Mouse (Mus musculus): ENCODE results near the gene Trappc6a. TPM values are rescaled to one million over a fixed set of nuclear protein-coding genes. Genes with fewer than 3 reads are reported as not detected.
A peak's percentile ranks its signal among the peaks of the same experiment; 100 is the strongest.

Trappc6a gene
- polyA plus RNA-seq (2014; fragmentation: Nextera tagmentation; extraction: Ambion mirVana): 83.4 and 89.0 TPM in 2 replicates

DNA sequence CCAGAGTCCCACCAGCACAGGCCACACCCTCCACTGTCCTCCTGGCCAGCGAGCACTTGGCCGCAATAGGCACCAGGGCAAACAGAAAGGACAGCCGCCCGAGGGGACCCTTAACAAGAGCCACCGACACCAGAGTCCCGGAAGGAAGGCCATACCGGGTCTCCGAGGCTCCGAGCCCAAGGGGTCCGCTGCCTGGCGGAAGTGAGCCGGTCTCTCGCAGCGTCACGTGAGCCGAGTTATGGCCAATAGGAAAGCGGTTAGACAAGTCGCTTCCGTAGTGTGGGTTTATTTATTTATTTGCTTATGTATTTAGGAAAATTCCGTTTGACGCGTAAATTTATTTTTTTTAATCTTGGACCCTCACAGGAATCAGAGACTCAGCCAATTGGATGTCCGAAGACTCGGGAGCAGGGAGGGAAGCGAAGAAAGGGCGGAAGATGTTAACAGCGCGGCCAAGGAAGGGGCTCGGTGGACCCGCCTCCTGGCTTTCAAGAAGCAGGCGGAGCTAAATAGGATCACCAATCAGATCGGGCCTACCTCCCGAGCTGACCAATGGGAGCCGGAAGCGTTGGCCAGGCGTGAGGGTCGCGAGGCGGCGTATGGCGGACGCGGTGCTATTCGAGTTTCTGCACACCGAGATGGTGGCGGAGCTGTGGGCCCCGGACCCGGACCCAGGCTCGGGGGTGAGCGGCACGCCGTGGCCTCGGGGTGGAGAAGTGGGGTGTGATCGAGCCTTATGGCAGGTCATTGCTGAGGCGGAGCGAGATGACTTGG is at the start of gene Trappc6a, which contains the start of gene Bloc1s3:
Gene Trappc6a, plus strand, starts transcription at position 246 of the 774 bp plus-strand sequence.
Gene Bloc1s3, minus strand, starts transcription at position 218 of the 774 bp plus-strand sequence.
- Histone ChIP-seq H3K27me3 (ENCODE audit: control insufficient read depth, insufficient read depth, low read length) (no peaks in the 10 kb centered on the region), H3K36me3 (ENCODE audit: control insufficient read depth, insufficient read depth, low read length) (0 out of 2 replicates have a peak, but pooled peaks cover 2% of the 10 kb centered on the region), H3K9me3 (ENCODE audit: control insufficient read depth, low read depth, low read length) (no peaks in the 10 kb centered on the region), H3K27ac (ENCODE audit: low read length) (peak within 1 kb of the TSS; percentile 59), H3K9ac (replicated peaks; ENCODE audit: low read depth, low read length) (peak within 1 kb of the TSS; percentile 73), H3K4me3 (ENCODE audit: low read depth, low read length) (peak within 1 kb of the TSS; percentile 76), H3K4me2 (replicated peaks; ENCODE audit: low read depth, low read length) (peak within 1 kb of the TSS; percentile 97), H3K4me1 (ENCODE audit: control insufficient read depth, insufficient read depth, low read length) (peaks cover 7% of the 10 kb centered on the region; the same call in 1 of the 2 replicates)
- ATAC-seq (ENCODE audit: insufficient number of reproducible peaks, insufficient read depth, low FRiP score, low read depth): peak; percentile 94
- WGBS: under 1% methylated on average over 56 of the region's 56 CpGs

GRCm38 (mm10) chr7:19458591-19459111 is 49.5 kb upstream of the Trappc6a start, which contains the start of gene Mark4:
TSS of gene Mark4 (minus strand) at chr7:19458821.
- H3K27ac ChIP-seq (ENCODE audit: low read length): peak within 1 kb of the TSS; percentile 52; the same call in 1 of the 2 replicates

GRCm38 (mm10) chr7:19459144-19459870 is 48.9 kb upstream of the Trappc6a start:
- Histone ChIP-seq H3K36me3 (ENCODE audit: control insufficient read depth, insufficient read depth, low read length) (no peaks in the 10 kb centered on the region; the same call in none of the 2 replicates), H3K4me2 (replicated peaks; ENCODE audit: low read depth, low read length) (peak overlapping the region; percentile 97), H3K9me3 (ENCODE audit: control insufficient read depth, low read depth, low read length) (no peaks in the 10 kb centered on the region), H3K27me3 (ENCODE audit: control insufficient read depth, insufficient read depth, low read length) (no peaks in the 10 kb centered on the region), H3K27ac (ENCODE audit: low read length) (peak overlapping the region; percentile 12; the same call in 1 of the 2 replicates), H3K9ac (replicated peaks; ENCODE audit: low read depth, low read length) (peak overlapping the region; percentile 19; the same call in 1 of the 2 replicates), H3K4me3 (ENCODE audit: low read depth, low read length) (peak overlapping the region; percentile 92), H3K4me1 (ENCODE audit: control insufficient read depth, insufficient read depth, low read length) (peaks cover 11% of the 10 kb centered on the region)
- WGBS: 12% methylated on average over 6 of the region's 6 CpGs
- ATAC-seq (ENCODE audit: insufficient number of reproducible peaks, insufficient read depth, low FRiP score, low read depth): no peak

More at GRCm38 (mm10) chr7:19458591-19459111, 49.5 kb upstream of the Trappc6a start, which contains the start of gene Mark4:
- ATAC-seq (ENCODE audit: insufficient number of reproducible peaks, insufficient read depth, low FRiP score, low read depth): peak; percentile 86
- Histone ChIP-seq H3K4me2 (replicated peaks; ENCODE audit: low read depth, low read length) (peak within 1 kb of the TSS; percentile 97), H3K27me3 (ENCODE audit: control insufficient read depth, insufficient read depth, low read length) (no peaks in the 10 kb centered on the region), H3K9ac (replicated peaks; ENCODE audit: low read depth, low read length) (peak within 1 kb of the TSS; percentile 91), H3K4me1 (ENCODE audit: control insufficient read depth, insufficient read depth, low read length) (peaks cover 11% of the 10 kb centered on the region), H3K4me3 (ENCODE audit: low read depth, low read length) (peak within 1 kb of the TSS; percentile 92), H3K9me3 (ENCODE audit: control insufficient read depth, low read depth, low read length) (no peaks in the 10 kb centered on the region), H3K36me3 (ENCODE audit: control insufficient read depth, insufficient read depth, low read length) (no peaks in the 10 kb centered on the region; the same call in none of the 2 replicates)
- under 1% methylated on average over 28 of the region's 42 CpGs for WGBS

- no peak overlapping the region for H3K9ac ChIP-seq (replicated peaks; ENCODE audit: low read depth, low read length)
- no peak overlapping the region for H3K4me2 ChIP-seq (replicated peaks; ENCODE audit: low read depth, low read length)
- peaks cover 13% of the 10 kb centered on the region for H3K4me1 ChIP-seq (ENCODE audit: control insufficient read depth, insufficient read depth, low read length)
- H3K9me3 ChIP-seq (ENCODE audit: control insufficient read depth, low read depth, low read length): no peaks in the 10 kb centered on the region
- no peaks in the 10 kb centered on the region; the same call in 1 of the 2 replicates for H3K36me3 ChIP-seq (ENCODE audit: control insufficient read depth, insufficient read depth, low read length)
- no peak overlapping the region for H3K4me3 ChIP-seq (ENCODE audit: low read depth, low read length)
- H3K27me3 ChIP-seq (ENCODE audit: control insufficient read depth, insufficient read depth, low read length): no peaks in the 10 kb centered on the region
- 61% methylated on average over 1 of the region's 1 CpGs for WGBS
- no peak for ATAC-seq (ENCODE audit: insufficient number of reproducible peaks, insufficient read depth, low FRiP score, low read depth)
- H3K27ac ChIP-seq (ENCODE audit: low read length): no peak overlapping the region
These were observed 47.7 kb upstream of the Trappc6a start for GRCm38 (mm10) chr7:19460500-19460899.

DNA sequence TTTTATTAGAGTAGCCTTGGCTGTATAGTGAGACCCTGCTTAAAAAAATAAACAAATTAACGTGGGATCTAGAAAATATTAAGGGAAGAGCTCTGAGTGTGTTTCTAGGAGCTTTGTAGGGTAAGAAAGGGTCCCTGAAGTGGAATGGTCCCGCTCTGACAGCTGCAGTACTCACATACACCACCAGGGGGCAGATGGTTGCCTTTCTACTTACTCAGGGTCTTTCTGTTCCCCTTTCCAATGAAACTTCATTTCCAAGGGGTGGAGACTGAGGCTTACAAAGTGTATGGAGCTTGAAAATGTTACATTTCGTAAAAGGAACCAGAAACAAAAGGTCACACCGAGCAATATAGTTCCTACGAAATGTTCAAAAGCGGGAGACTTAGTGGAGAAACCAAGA is 46.7 kb upstream of the Trappc6a start:
- no peak overlapping the region for H3K27ac ChIP-seq (ENCODE audit: low read length)
- no peaks in the 10 kb centered on the region for H3K9me3 ChIP-seq (ENCODE audit: control insufficient read depth, low read depth, low read length)
- 12% methylated on average over 6 of the region's 6 CpGs for WGBS
- no peak overlapping the region for H3K9ac ChIP-seq (replicated peaks; ENCODE audit: low read depth, low read length)
- ATAC-seq (ENCODE audit: insufficient number of reproducible peaks, insufficient read depth, low FRiP score, low read depth): no peak
- H3K27me3 ChIP-seq (ENCODE audit: control insufficient read depth, insufficient read depth, low read length): no peaks in the 10 kb centered on the region
- H3K4me2 ChIP-seq (replicated peaks; ENCODE audit: low read depth, low read length): no peak overlapping the region
- H3K4me1 ChIP-seq (ENCODE audit: control insufficient read depth, insufficient read depth, low read length): peaks cover 13% of the 10 kb centered on the region
- no peaks in the 10 kb centered on the region; the same call in 1 of the 2 replicates for H3K36me3 ChIP-seq (ENCODE audit: control insufficient read depth, insufficient read depth, low read length)
- H3K4me3 ChIP-seq (ENCODE audit: low read depth, low read length): no peak overlapping the region

DNA sequence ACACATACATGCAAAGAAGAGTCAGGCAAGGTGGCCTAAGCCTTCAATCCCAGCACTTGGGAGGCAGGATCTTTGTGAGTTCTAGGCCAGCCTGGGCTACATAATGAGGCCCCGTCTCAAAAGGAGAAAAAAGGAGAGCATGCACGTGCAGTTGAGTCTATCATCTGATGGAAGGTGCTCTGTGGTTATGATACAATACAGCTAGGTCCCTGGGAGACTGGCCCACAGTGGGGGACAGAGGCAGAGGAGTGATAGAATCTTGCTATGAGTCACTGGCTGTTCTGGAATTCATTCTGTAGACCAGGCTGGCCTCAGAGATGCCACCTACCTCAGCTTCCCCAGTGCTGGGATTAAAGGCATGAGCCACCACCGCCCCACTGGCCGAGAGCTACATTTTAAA is 45.8 kb upstream of the Trappc6a start:
- ATAC-seq (ENCODE audit: insufficient number of reproducible peaks, insufficient read depth, low FRiP score, low read depth): no peak
- Histone ChIP-seq H3K9me3 (ENCODE audit: control insufficient read depth, low read depth, low read length) (no peaks in the 10 kb centered on the region), H3K36me3 (ENCODE audit: control insufficient read depth, insufficient read depth, low read length) (no peaks in the 10 kb centered on the region), H3K9ac (replicated peaks; ENCODE audit: low read depth, low read length) (no peak overlapping the region), H3K4me1 (ENCODE audit: control insufficient read depth, insufficient read depth, low read length) (peaks cover 5% of the 10 kb centered on the region), H3K27ac (ENCODE audit: low read length) (no peak overlapping the region), H3K4me3 (ENCODE audit: low read depth, low read length) (no peak overlapping the region), H3K27me3 (ENCODE audit: control insufficient read depth, insufficient read depth, low read length) (no peaks in the 10 kb centered on the region), H3K4me2 (replicated peaks; ENCODE audit: low read depth, low read length) (no peak overlapping the region)
- 62% methylated on average over 4 of the region's 4 CpGs for WGBS

DNA sequence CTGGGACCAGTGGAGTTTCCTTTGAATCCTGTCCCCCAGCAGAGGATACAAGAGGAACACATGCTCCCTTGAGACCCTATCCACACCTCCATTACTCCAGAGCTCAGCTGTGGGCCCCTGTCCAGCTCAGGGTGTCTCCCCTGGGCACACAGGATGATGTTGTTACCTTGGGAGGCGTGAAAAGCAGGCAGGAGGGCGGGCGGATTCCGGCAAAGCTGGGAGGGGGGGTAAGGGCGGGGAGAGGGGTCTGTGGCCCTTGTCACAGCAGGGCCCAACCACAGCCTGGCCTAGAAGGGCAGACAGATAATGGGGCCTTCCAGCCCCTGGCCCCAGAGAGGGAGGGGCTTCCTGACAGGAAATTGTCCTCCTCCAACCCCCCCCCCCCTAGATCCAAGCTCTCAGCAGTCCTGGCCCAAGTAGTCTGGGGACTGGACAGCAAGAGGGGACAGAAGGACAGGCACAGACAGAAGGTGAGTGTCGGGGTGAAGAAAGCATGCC is 45.3 kb upstream of the Trappc6a start, which contains the start of gene Exoc3l2:
Gene Exoc3l2, plus strand, starts transcription at position 448 of the 498 bp plus-strand sequence.
- Histone ChIP-seq H3K9ac (replicated peaks; ENCODE audit: low read depth, low read length) (no peak within 1 kb of the TSS), H3K4me3 (ENCODE audit: low read depth, low read length) (no peak within 1 kb of the TSS), H3K4me2 (replicated peaks; ENCODE audit: low read depth, low read length) (no peak within 1 kb of the TSS), H3K9me3 (ENCODE audit: control insufficient read depth, low read depth, low read length) (no peaks in the 10 kb centered on the region), H3K27me3 (ENCODE audit: control insufficient read depth, insufficient read depth, low read length) (no peaks in the 10 kb centered on the region), H3K27ac (ENCODE audit: low read length) (no peak within 1 kb of the TSS), H3K4me1 (ENCODE audit: control insufficient read depth, insufficient read depth, low read length) (0 out of 2 replicates have a peak, but pooled peaks cover 2% of the 10 kb centered on the region), H3K36me3 (ENCODE audit: control insufficient read depth, insufficient read depth, low read length) (no peaks in the 10 kb centered on the region)
- ATAC-seq (ENCODE audit: insufficient number of reproducible peaks, insufficient read depth, low FRiP score, low read depth): no peak
- WGBS: 36% methylated on average over 6 of the region's 6 CpGs
